Mouse (Mus musculus) MEL (cell line): ENCODE results near the gene Atg7. TPM values are rescaled to one million over a fixed set of nuclear protein-coding genes. Genes with fewer than 3 reads are reported as not detected.

Experiments
- DNase-seq: peaks from one replicate; pipeline ENCODE4 v3.0.0; 2011; ENCODE audit warnings: low read depth, low spot score
- H3K27ac ChIP-seq: 2 replicates; pipeline ENCODE4 v1.5.1; 2012; ENCODE audit warnings: low read depth, mild to moderate bottlenecking, control low read depth, low read length, moderate library complexity; ENCODE audit not compliant: control insufficient read depth
- H3K27me3 ChIP-seq, 2 experiments: fragments of 150-350 bp in 1 of 2; sonication (generic) in 1 of 2; 2 replicates each; pipeline ENCODE4 v1.6.1; 2012; ENCODE audit warnings: low read length in 2 of 2, mild to moderate bottlenecking in 2 of 2, improper control_type of control experiment in 1 of 2, moderate library complexity in 1 of 2; ENCODE audit not compliant: insufficient read depth in 2 of 2, control insufficient read depth in 1 of 2
- H3K36me3 ChIP-seq, 2 experiments: 2 replicates each; pipeline ENCODE4 v1.6.1; 2012 to 2014; ENCODE audit warnings: low read length in 2 of 2, improper control_type of control experiment in 1 of 2, inconsistent platforms in 1 of 2, mild to moderate bottlenecking in 1 of 2; ENCODE audit not compliant: insufficient read depth in 2 of 2, control insufficient read depth in 1 of 2
- H3K4me1 ChIP-seq, 2 experiments: fragments of 150-350 bp in 1 of 2; sonication (generic) in 1 of 2; 2 replicates each; pipeline ENCODE4 v1.6.1; 2012; ENCODE audit warnings: low read length in 2 of 2, improper control_type of control experiment in 1 of 2, mild to moderate bottlenecking in 1 of 2; ENCODE audit not compliant: insufficient read depth in 2 of 2, control insufficient read depth in 1 of 2
- H3K4me3 ChIP-seq, 2 experiments: fragments of 150-350 bp in 1 of 2; sonication (generic) in 1 of 2; 2 replicates each; pipeline ENCODE4 v1.5.1; 2012; ENCODE audit warnings: low read depth in 2 of 2, low read length in 2 of 2, mild to moderate bottlenecking in 2 of 2, moderate library complexity in 2 of 2, control low read depth in 1 of 2, improper control_type of control experiment in 1 of 2; ENCODE audit not compliant: control insufficient read depth in 1 of 2, insufficient read depth in 1 of 2
- H3K79me2 ChIP-seq: 2 replicates; pipeline ENCODE4 v1.6.1; 2012; ENCODE audit warnings: mild to moderate bottlenecking, low read length, moderate library complexity; ENCODE audit not compliant: control insufficient read depth, poor library complexity, insufficient read depth
- H3K9ac ChIP-seq: 2 replicates; pipeline ENCODE4 v1.6.1; 2012; ENCODE audit warnings: low read depth, mild to moderate bottlenecking, control low read depth, low read length, moderate library complexity; ENCODE audit not compliant: control insufficient read depth, poor library complexity, severe bottlenecking
- H3K9me3 ChIP-seq: fragments of 150-350 bp; sonication (generic); replicated peaks from 2 replicates; pipeline ENCODE4 v1.6.1; 2012; ENCODE audit warnings: mild to moderate bottlenecking, low read length, improper control_type of control experiment, moderate library complexity; ENCODE audit not compliant: insufficient read depth
- BHLHE40 ChIP-seq: IDR thresholded peaks from 2 replicates; pipeline ENCODE4 v1.6.1; 2012; ENCODE audit warnings: low read depth, mild to moderate bottlenecking, inconsistent platforms, low read length, improper control_type of control experiment, borderline replicate concordance
- CHD2 ChIP-seq: IDR thresholded peaks from 2 replicates; pipeline ENCODE4 v1.6.1; 2011; ENCODE audit warnings: low read length, improper control_type of control experiment
- CTCF ChIP-seq, 3 experiments: IDR thresholded peaks in 2 of 3; conservative IDR thresholded peaks in 1 of 3; 2 replicates each; pipeline ENCODE4 v1.5.1; 2011 to 2012; ENCODE audit warnings: low read length in 3 of 3, low read depth in 2 of 3, mild to moderate bottlenecking in 2 of 3, improper control_type of control experiment in 1 of 3, inconsistent platforms in 1 of 3, mixed read lengths in 1 of 3, moderate library complexity in 1 of 3; ENCODE audit not compliant: control insufficient read depth in 1 of 3, insufficient read depth in 1 of 3, poor library complexity in 1 of 3, severe bottlenecking in 1 of 3
- E2F4 ChIP-seq: IDR thresholded peaks from 2 replicates; pipeline ENCODE4 v1.6.1; 2011; ENCODE audit warnings: low read depth, low read length, improper control_type of control experiment, borderline replicate concordance
- ELF1 ChIP-seq: IDR thresholded peaks from 2 replicates; pipeline ENCODE4 v1.6.1; 2014; ENCODE audit warnings: low read depth, mild to moderate bottlenecking, inconsistent platforms, low read length, improper control_type of control experiment, moderate library complexity
- ETS1 ChIP-seq: IDR thresholded peaks from 2 replicates; pipeline ENCODE4 v1.6.1; 2012; ENCODE audit warnings: low read depth, mild to moderate bottlenecking, inconsistent platforms, low read length, improper control_type of control experiment, moderate library complexity
- KAT2A ChIP-seq: conservative IDR thresholded peaks from 2 replicates; pipeline ENCODE4 v1.6.1; 2012; ENCODE audit warnings: low read depth, low read length, improper control_type of control experiment, inconsistent platforms
- MAZ ChIP-seq: IDR thresholded peaks from 2 replicates; pipeline ENCODE4 v1.6.1; 2012; ENCODE audit warnings: low read depth, mild to moderate bottlenecking, inconsistent platforms, low read length, improper control_type of control experiment
- MEF2A ChIP-seq: IDR thresholded peaks from 2 replicates; pipeline ENCODE4 v1.6.1; 2014; ENCODE audit warnings: low read depth, mild to moderate bottlenecking, inconsistent platforms, low read length, improper control_type of control experiment; ENCODE audit not compliant: poor library complexity, insufficient replicate concordance, severe bottlenecking; ENCODE audit errors: extremely low read depth
- MXI1 ChIP-seq: IDR thresholded peaks from 2 replicates; pipeline ENCODE4 v1.6.1; 2011; ENCODE audit warnings: mild to moderate bottlenecking, low read depth, low read length, improper control_type of control experiment
- MYB ChIP-seq: IDR thresholded peaks from 2 replicates; pipeline ENCODE4 v1.6.1; 2011; ENCODE audit warnings: mild to moderate bottlenecking, low read depth, low read length, improper control_type of control experiment
- MYC ChIP-seq: IDR thresholded peaks from 2 replicates; pipeline ENCODE4 v1.6.1; 2011; ENCODE audit warnings: low read depth, mild to moderate bottlenecking, low read length, improper control_type of control experiment, moderate library complexity
- NRF1 ChIP-seq: IDR thresholded peaks from 2 replicates; pipeline ENCODE4 v1.6.1; 2014; ENCODE audit warnings: low read depth, mild to moderate bottlenecking, inconsistent platforms, low read length, improper control_type of control experiment, moderate library complexity; ENCODE audit not compliant: poor library complexity, insufficient read depth, severe bottlenecking
- POLR2A ChIP-seq, 2 experiments: IDR thresholded peaks; 2 replicates each; pipeline ENCODE4 v1.6.1; 2011 to 2012; ENCODE audit warnings: low read length in 2 of 2, mild to moderate bottlenecking in 2 of 2, control low read depth in 1 of 2, improper control_type of control experiment in 1 of 2, low read depth in 1 of 2, moderate library complexity in 1 of 2; ENCODE audit not compliant: control insufficient read depth in 1 of 2, insufficient read depth in 1 of 2, poor library complexity in 1 of 2
- SIN3A ChIP-seq: IDR thresholded peaks from 2 replicates; pipeline ENCODE4 v1.6.1; 2012; ENCODE audit warnings: low read length, improper control_type of control experiment, inconsistent platforms
- TAL1 ChIP-seq: IDR thresholded peaks from 2 replicates; pipeline ENCODE4 v1.6.1; 2012; ENCODE audit warnings: mild to moderate bottlenecking, inconsistent platforms, low read length, moderate library complexity, mixed read lengths
- USF1 ChIP-seq: IDR thresholded peaks from 2 replicates; pipeline ENCODE4 v1.6.1; 2014; ENCODE audit warnings: low read depth, mild to moderate bottlenecking, inconsistent platforms, low read length, improper control_type of control experiment, moderate library complexity
- USF2 ChIP-seq, 2 experiments: IDR thresholded peaks; 2 replicates each; pipeline ENCODE4 v1.6.1; 2011 to 2012; ENCODE audit warnings: improper control_type of control experiment in 2 of 2, low read length in 2 of 2, borderline replicate concordance in 1 of 2, inconsistent platforms in 1 of 2, low read depth in 1 of 2, mild to moderate bottlenecking in 1 of 2; ENCODE audit not compliant: insufficient read depth in 1 of 2
- ZC3H11A ChIP-seq: IDR thresholded peaks from 2 replicates; pipeline ENCODE4 v1.6.1; 2012; ENCODE audit warnings: low read depth, mild to moderate bottlenecking, inconsistent platforms, low read length, improper control_type of control experiment
- ZKSCAN1 ChIP-seq: IDR thresholded peaks from 2 replicates; pipeline ENCODE4 v1.6.1; 2012; ENCODE audit warnings: low read depth, mild to moderate bottlenecking, inconsistent platforms, low read length, improper control_type of control experiment, moderate library complexity
- polyA plus RNA-seq, 2 experiments: library from polyadenylated mRNA; stranded (reverse) in 1 of 2; unstranded in 1 of 2; fragments of >175 nt in 1 of 2; fragments of >200 nt in 1 of 2; gene quantifications; 2 replicates each; pipeline versions ENCODE4 v1.2.1 to v1.2.4; 2012; ENCODE audit warnings: low replicate concordance in 2 of 2, low read depth in 1 of 2; ENCODE audit not compliant: insufficient read length in 2 of 2, insufficient read depth in 1 of 2, missing spikeins in 1 of 2
- total RNA-seq: library from RNA; depleted of rRNA; stranded (reverse); fragments of 300-350 nt; gene quantifications from 2 replicates; pipeline ENCODE4 v1.2.3, GENCODE M21; 2012

Atg7 gene
- total and polyA plus RNA-seq, 3 experiments = 14.6 TPM; not detected in 1

DNA sequence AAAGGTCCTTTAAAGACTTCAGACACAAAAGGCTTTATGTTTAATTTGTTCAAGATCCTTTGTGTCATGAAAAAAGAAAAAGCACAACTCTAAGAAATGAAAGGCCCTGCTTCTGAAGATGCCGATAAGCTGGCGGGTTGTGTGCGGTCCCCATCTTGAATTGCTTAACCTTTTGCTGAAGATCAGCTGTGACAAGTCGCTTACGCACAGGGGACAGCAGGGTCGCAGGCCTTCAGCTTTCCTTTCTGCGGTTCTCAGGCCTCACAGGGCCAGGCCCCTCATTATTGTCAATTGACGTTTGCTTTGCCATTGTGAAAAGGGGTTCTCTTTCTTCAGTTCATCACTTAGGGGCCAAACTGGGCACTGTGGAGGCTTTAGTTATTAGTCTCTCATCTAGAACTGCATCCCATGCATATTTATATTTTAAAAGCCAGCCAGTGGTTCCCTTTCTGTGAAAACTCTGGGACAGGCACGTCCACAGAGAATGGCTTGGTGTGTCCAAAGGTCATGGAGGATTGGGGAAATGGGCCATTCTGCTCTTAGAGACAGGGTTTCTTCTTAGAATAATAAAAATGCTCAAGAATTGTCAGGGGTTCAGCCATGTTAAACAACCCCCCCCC, 39.3 kb downstream of the Atg7 start:
- DNase-seq = no peak
- H3K79me2 ChIP-seq = no peaks in the 10 kb centered on the region
- H3K27me3 ChIP-seq = no peaks in the 10 kb centered on the region
- no peak overlapping the region for H3K4me3 ChIP-seq
- H3K36me3 ChIP-seq = no peaks in the 10 kb centered on the region
- no peak overlapping the region for H3K27ac ChIP-seq
- no peaks in the 10 kb centered on the region for H3K4me1 ChIP-seq
- no peaks in the 10 kb centered on the region for H3K9me3 ChIP-seq
- TF ChIP-seq USF1 (no peak), ZC3H11A (no peak), NRF1 (no peak)
- TF ChIP-seq, all 39 proteins: peak for 0
- H3K9ac ChIP-seq = no peak overlapping the region

DNA sequence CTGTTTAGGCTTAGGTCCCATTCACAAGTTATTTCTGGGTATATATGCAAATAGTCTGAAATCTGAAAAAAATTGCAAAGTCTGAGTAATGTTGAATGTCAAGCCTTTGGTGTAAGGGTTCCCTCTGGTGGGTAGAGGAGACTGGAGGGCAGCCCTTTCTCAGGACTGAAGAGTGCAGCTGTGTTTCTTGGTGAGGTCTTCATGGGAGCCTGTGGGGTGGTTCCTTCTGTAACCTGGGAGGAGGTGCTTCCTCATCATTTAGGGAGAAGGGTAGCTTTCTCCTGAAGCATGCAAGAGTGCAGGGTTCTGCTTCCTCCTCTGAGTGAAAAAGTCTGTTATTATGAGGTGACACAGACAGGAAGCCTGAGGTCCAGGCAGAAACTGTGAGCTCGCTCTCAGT, 40.8 kb downstream of the Atg7 start:
- TF ChIP-seq E2F4 (no peak), SIN3A (no peak), ELF1 (no peak), MXI1 (no peak), CHD2 (no peak), USF2 (IDR thresholded peaks at IDR 0.05; ENCODE audit: borderline replicate concordance in 1 of 2, insufficient read depth in 1 of 2, low read depth in 1 of 2, low read length in 2 of 2) (no peak), ZKSCAN1 (no peak), MYC (no peak), POLR2A (IDR thresholded peaks at IDR 0.05; ENCODE audit: control insufficient read depth in 1 of 2, insufficient read depth in 1 of 2, low read depth in 1 of 2, low read length in 2 of 2, poor library complexity in 1 of 2) (no peak), CTCF (IDR thresholded peaks at IDR 0.05 in 2 of 3, conservative IDR thresholded peaks at IDR 0.05 in 1 of 3; ENCODE audit: control insufficient read depth in 1 of 3, insufficient read depth in 1 of 3, low read depth in 2 of 3, low read length in 3 of 3, poor library complexity in 1 of 3, severe bottlenecking in 1 of 3) (no peak), MEF2A (no peak), TAL1 (no peak), ETS1 (no peak), BHLHE40 (no peak), NRF1 (no peak), KAT2A (no peak), MAZ (no peak), MYB (no peak)
- DNase-seq = no peak
- Histone ChIP-seq H3K4me3 (no peak overlapping the region), H3K27me3 (no peaks in the 10 kb centered on the region), H3K9me3 (no peaks in the 10 kb centered on the region), H3K9ac (no peak overlapping the region), H3K27ac (no peak overlapping the region), H3K4me1 (no peaks in the 10 kb centered on the region), H3K79me2 (no peaks in the 10 kb centered on the region), H3K36me3 (no peaks in the 10 kb centered on the region)
